Mouse (Mus musculus) gastrocnemius, postnatal 36 days (tissue): Measurements from ENCODE around the gene Ptpn11. TPM values are rescaled to one million over a fixed set of nuclear protein-coding genes. Genes with fewer than 3 reads are reported as not detected.
A peak's percentile ranks its signal among the peaks of the same experiment; 100 is the strongest.
"Not testable (repeated sequence)": the region's sequence is repeated elsewhere in the genome, so short reads cannot be mapped to it uniquely, and the experiment has no call there.

Experiments used
- DNase-seq, 2 experiments: peaks; one replicate each; pipeline ENCODE4 v3.0.0; 2022
- intact Hi-C: fragments of 180-260 bp; cut with DNase I; formaldehyde crosslinking; loops from one replicate; pipeline ENCODE4 v1.15.1; 2025
- total RNA-seq, 2 experiments: library from RNA; stranded (reverse); gene quantifications; 2 replicates each; pipeline ENCODE4 v1.2.3; 2021

The Ptpn11 gene
- total RNA-seq, 2 experiments from 2014 or later, result 59.1 to 77.7 TPM

DNA sequence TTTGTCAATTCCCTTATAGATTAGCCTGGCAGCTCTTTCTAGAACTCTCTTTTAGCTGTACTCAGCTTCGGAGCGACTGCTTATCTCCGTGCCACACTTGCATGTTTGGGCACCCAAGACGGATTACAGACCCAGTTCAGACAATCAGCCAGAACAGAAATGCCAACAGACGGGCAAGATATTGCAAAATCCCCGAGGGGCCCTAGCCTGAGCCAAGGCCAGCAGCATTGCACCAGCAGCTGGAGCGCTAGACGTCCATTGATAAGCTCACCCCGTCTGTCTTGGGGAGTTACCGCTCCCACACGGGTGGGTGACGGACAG is 24.9 kb upstream of the Ptpn11 start:
- DNase-seq, result no peak
- intact Hi-C loops, result loop anchor here (1.0 to 5.0 kb wide), 2 partner anchors 50 to 161 kb away; no protein-coding TSS in a partner anchor

DNA sequence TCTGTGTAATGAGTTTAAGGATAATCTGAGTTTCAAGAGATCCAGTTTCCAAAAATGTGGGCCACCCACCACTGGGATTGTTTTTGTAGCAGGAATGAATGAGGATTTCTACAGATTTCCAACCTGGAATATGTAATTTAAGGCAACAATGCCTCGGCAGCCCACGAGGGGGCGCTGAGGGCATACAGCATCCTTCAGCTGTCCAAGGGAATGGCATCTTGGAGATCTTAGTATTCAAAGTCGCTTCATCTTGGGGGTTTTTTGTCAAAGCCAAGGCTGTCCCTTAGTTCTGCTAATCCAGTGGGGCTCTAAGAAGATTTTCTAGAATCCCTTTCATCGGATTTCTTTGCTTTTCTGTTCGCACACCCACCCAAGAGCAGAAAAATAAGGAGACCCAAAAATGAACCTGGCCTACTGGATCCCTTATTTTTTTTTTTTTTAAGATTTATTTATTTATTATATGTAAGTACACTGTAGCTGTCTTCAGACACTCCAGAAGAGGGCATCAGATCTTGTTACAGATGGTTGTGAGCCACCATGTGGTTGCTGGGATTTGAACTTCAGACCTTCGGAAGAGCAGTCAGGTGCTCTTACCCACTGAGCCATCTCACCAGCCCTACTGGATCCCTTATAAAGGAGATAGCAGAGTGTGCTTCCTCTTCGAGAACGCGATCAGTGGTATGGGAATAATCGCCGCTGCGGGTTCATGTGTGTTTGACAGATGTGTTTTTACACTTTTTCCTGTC is 24.4 kb upstream of the Ptpn11 start:
- intact Hi-C loops, result loop anchor here (1.0 to 5.0 kb wide), 2 partner anchors 51 to 162 kb away; no protein-coding TSS in a partner anchor
- peak; percentile 49 to 53 for DNase-seq

DNA sequence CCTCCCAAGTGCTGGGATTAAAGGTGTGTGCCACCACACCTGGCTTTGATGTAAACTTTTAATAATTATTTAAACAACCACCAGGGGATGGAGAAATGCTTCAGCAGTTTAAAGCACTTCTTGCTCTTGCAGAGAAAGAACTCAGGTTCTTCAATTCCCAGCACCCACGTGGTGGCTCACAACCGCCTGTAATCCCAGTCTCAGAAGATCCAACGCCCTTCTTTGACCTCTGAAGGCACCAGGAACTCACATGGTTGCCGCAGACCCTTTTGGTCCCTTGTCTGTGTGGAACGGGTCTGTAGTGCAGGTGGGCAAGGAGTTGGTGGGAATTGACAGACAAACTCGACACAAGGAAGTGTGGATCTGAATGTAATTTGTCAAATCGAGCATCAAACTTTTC is 23.5 kb upstream of the Ptpn11 start:
- DNase-seq, result no peak
- intact Hi-C loops, result loop anchor here (5.0 kb wide), 1 partner anchor 163 kb away; no protein-coding TSS in a partner anchor

DNA sequence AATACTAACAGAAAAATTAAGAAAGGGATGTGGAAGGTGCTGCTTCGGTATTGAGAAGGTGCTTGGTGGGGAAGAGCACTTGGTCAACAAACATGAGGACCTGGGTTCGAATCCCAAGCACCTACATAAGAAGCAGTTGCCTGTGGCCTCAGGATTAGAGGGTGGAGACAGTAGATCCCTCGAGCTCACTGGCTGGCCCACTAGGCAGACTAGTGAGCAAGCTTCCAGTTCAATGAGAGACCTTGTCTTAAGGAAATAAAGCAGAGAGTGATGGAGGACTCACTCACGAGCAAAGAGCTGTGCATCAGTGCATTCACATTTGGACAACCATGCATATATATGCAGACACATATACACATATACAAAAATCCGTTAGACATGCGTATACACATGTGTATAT is 20.9 kb upstream of the Ptpn11 start:
- DNase-seq, result no peak
- intact Hi-C loops, result no loop called here

DNA sequence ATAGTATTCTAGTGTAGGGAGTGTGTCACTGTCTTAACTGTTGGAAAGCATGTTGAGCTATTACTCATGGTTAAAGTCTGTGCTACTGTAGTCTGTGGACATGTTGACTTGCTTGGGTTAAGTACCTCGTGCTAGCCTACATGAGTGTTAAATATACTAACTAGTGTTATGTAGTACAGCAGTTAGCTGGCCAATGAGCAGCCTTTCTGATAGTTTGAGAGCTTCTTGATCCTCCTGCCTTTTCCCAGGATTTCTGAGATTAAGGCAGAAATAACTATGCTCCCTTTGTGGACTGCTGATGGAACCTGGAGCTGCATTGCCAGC is 19.4 kb upstream of the Ptpn11 start:
- no peak for DNase-seq
- intact Hi-C loops, result no loop called here

DNA sequence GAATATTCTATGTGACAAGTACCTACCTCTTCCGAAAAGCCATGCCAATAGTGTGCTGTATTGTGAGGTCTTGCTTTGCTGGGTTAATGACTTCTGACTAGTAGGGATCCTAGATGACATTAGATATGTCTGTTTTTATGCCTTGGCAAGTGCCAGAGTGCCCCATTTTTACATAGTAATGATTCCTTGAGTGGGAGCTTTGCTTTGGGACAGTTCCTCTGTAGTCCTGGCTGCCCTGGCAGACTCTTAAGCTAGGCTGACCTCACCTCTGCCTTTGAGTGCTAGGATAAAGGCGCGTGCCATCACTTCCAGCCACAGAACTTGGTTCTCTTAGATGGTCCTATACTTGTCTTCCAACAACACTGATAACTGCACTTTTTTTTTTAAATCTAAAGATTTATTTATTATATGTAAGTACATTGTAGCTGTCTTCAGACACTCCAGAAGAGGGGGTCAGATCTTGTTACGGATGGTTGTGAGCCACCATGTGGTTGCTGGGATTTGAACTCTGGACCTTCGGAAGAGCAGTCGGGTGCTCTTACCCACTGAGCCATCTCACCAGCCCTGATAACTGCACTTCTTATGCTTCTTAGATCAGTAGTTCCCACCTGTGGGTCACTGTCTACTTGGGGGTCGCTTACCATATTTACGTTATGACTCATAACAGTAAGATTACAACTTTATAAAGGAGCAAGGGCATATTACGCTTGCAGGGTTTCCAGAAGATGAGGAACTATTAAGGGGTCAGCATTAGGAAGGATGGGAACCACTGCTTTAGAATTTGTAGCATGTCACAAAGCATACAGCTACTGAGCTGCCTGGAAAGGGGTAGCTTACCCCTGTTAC is 18.8 kb upstream of the Ptpn11 start:
- no peak for DNase-seq
- intact Hi-C loops, result loop anchor here (5.0 kb wide), 1 partner anchor 187 kb away; the partner anchor contains the start of gene Naa25

DNA sequence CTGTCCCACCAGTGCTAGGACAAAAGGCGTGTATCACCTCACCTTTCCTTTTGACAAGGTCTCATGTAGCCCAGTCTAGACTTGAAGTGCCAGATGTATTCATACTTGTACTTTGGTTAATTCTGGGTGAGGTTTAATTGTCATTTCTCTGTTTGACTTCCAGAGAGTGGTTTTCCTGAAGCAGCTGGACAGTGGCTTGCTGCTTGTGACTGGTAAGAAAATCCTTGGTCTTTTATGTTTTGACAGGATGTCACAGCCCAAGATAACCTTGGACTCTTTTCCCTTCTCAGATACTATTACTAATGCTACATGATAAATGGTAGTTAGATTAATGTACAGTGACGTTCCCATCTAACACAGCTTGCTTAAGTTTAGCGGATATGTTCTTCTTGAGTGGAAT is 15.8 kb upstream of the Ptpn11 start:
- DNase-seq, result no peak
- intact Hi-C loops, result loop anchor here (5.0 kb wide), 1 partner anchor 190 kb away; the partner anchor contains the start of gene Naa25

DNA sequence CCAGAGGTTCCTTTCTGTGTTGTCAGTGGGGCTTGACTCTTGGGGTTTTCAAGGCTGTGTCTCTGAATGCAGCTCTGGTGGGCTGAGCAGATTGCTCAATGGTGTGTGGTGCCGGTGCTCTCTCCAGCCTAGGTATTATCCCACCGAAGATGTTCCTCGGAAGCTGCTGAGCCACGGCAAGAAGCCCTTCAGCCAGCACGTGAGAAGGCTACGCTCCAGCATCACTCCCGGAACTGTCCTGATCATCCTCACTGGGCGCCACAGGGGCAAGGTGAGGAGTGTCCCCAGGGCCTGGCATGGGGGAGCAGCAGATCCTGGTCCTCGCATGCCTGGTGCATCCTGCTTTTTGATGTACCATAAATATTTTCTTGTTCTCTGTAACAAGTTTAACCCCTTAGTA is 15.3 kb upstream of the Ptpn11 start:
- no peak for DNase-seq
- intact Hi-C loops, result loop anchor here (5.0 kb wide), 1 partner anchor 191 kb away; the partner anchor contains the start of gene Naa25

DNA sequence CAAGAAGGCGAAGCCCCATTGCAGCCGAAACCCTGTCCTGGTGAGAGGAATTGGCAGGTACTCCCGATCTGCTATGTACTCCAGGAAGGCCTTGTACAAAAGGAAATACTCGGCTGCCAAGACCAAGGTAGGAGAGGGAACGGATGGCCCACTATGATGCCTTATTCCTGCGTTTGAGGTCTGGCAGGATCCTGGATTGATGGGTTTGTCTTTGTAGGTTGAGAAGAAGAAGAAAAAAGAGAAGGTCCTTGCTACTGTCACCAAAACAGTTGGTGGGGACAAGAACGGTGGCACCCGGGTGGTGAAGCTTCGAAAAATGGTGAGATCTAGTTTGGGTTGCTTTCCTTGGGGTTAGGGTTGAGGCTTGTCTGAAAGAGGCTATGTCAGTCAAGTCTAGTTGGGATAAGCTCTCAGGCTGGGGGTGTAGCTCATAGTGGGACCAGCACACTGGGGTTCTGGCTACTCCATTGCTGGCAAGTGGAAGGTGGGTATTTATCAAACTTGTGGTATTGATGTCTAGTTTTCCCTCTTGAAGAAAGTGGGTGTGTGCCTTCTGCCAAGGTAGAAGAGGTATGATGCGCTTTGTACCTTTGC is 14.4 kb upstream of the Ptpn11 start:
- DNase-seq, result not testable (repeated sequence)
- intact Hi-C loops, result loop anchor here (5.0 kb wide), 1 partner anchor 192 kb away; the partner anchor contains the start of gene Naa25

DNA sequence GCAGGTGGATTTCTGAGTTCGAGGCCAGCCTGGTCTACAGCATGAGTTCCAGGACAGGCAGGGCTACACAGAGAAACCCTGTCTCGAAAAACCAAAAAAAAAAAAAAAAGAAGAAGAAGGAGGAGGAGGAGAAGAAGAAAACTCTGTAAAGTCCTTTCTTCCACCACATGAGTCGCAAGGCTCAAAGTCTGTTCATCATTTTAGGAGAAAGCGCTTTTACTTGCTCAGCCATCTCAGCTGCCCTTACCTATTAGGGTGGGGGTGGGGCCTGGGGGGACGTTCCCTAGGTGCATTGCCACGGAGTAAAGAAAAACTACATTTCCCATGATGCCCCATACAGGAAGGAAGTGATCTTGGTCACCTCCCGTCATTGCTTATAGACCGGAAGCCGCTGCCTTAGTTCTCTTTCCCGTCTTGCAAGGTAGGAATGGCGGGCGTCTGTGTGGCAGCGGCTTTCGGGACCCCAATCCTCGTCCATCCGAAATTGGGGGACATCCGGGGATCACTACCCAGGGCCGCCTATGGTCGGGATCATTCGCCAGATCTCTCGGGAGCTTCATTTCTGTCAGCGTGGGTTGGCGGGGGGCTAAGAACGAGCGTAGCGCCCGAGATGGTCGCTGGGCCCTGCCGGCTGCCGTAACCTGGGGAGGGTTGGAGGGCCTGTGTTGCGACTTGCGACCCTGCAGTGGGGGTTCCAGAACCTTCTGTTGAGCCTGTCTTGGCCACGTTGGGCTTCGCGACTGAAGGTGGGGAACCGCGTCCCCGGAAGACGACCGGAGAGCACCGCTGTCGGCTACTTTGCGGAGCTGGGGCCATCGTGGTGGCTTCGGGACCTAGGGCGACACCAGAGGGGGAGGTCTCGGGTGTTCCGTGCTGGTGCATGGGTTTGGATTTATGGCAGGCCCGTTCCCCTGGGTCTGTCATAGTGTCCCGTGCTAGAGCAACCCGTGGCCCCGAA is 13.2 kb upstream of the Ptpn11 start, which contains the start of gene Rpl6:
Gene Rpl6, plus strand, starts transcription at position 350 of the 958 bp plus-strand sequence.
- peak; percentile 64 to 70 for DNase-seq
- intact Hi-C loops, result loop anchor here (5.0 kb wide), 1 partner anchor 193 kb away; the partner anchor contains the start of gene Naa25

DNA sequence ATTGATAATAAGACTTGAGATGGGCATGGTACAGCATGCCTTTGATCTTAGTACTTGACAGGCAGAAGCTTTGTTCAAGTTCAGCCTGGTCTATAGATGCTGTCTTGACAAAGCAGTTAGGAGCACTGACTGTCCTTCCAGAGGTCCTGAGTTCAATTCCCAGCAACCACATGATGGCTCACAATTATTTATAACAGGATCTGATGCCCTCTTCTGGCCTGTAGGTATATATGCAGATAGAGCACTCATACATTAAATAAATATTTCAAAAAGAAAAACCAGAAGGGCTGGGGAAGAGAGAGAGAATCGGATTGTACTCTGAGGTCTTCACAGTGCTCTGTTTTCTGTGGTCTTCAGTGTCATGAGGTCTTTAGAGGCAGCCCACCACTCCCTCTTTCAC is 11.3 kb upstream of the Ptpn11 start:
- intact Hi-C loops, result no loop called here

DNA sequence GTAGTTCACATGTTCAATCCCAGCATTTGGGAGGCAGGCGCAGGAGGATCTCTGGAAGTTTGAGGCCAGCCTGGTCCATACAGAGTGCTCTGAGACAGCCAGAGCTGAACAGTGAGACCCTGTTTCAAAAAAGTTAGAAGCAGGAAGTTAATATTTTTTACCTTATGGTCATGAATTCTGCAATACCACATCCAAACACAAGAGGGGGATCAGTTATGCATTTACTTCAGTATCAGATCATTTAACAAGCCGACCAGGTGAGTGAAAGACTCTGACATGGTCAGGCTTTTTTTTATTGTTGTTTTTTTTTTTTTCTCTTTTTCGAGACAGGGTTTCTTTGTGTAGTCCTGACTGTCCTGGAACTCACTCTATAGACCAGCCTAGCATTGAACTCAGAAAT is 10.5 kb upstream of the Ptpn11 start:
- intact Hi-C loops, result no loop called here
- DNase-seq, result no peak

More for the DNA sequence above, 11.3 kb upstream of the Ptpn11 start:
- DNase-seq, result no peak

DNA sequence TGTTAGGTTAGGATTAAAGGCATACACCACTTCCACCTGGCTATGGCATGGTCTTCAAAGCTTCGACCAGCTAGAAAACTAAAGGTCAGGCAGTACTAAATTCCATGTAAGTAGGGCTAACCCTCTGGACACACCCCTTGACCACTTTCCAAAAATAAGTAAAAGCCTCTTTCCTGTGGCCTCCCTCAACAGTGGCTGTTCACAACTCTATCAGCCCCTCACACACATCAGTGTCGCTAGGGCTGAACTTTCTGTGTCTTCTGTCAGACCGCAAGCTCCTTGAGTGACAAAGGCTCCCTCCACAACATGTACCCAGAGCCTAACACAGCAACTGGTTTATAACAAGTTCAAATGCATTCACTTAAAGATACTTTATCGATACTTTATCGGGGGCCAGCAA is 7.2 kb upstream of the Ptpn11 start:
- no peak for DNase-seq
- intact Hi-C loops, result no loop called here

DNA sequence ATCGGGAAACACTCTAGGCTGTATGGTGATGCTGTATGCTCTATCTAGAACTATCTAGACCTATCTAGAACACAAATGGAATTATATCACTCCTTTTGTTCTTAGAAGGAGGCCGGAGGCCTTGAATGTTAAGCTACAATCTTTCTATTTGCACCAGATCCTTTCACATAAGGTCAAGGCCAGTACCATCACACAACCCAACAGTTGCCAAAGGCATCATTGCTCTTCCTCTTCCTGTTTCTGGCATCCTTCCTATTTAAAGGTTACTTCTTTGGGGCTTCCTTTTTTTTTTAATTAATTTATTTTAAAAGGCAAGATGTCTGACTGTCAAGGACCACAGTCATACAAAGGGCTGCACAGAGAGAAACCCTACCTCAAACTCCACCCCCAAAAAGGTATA is 6.1 kb upstream of the Ptpn11 start:
- DNase-seq, result no peak
- intact Hi-C loops, result no loop called here

DNA sequence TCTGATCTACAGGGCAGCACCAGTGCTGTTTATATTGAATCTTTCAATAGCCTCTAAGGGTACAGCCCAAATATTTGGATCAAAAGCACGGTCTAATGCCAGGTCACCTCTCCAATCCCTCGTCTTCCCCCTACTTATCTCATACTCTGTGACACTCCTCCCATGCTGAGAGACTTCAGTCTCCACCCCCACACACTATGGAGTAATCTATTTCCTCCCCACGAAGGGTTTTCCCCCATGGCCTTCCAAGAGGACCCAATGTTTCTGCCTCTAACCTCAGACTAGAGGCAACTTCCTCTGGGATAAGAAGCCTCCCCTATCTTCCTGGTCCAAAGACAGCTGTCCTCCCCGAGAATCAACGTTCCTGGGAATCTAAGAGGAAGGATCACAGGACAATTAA is 5.6 kb upstream of the Ptpn11 start:
- no peak for DNase-seq
- intact Hi-C loops, result no loop called here

DNA sequence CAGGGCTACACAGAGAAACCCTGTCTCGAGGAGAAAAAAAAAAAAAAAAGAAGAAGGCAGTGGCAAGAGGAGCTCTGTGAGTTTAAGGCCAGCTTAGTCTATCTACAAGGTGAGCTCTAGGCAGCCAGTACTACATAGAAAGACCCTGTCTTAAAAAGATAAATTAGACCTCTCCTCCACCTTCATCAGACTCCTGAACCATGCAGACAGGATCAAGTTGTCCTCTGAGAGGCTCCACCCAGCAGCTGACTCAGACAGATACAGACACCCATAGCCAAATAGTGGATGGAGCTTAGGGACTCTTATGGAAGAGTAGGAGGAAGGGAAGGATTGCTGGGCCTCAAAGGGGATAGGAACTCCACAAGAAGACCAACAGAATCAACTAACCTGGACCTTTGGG is 3.0 kb upstream of the Ptpn11 start:
- intact Hi-C loops, result no loop called here

DNA sequence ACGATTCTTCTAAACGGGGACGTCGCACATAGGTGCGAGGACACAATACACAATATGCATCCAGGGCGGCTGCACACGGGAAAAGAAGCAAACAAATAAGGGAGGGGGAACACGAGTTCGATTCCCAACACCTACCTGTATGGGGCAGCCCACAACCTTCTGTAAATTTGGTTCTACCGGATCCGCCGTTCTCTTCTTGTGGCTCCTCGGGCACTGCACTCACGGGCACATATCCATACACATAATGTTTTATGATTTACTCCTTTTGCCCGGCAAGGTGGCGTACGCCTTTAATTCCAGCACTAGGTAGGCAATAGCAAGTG is 348 bp upstream of the Ptpn11 start:
- intact Hi-C loops, result no loop called here
- no peak for DNase-seq

More for the DNA sequence above, 3.0 kb upstream of the Ptpn11 start:
- no peak for DNase-seq

DNA sequence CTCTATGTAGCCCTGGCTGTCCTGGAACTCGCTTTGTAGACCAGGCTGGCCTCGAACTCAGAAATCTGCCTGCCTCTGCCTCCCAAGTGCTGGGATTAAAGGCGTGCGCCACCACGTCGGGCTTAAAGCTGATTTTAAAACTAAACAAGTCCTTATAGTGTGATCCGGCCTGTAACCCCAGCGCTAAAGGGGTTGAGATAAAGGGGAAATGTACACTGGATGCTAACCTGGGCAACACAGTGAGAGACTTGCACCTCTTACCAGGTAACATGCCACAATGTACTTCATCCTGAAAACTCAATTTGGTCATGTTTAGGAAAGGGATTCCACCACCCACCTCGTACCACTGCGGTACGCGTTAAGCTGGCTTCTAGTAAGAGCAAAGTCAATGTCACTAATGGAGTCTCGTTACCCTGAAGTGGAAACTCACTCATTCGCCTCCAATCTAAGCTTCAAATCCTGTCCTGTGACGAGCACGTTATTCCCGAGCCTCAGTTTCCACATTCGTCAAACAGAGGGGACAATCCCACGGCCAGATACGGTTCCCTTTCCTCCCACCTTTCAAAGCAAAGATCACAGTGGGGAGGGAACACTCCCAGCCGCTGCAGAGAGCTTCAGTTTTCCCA is 874 bp downstream of the Ptpn11 start:
- DNase-seq, result no peak
- intact Hi-C loops, result no loop called here

DNA sequence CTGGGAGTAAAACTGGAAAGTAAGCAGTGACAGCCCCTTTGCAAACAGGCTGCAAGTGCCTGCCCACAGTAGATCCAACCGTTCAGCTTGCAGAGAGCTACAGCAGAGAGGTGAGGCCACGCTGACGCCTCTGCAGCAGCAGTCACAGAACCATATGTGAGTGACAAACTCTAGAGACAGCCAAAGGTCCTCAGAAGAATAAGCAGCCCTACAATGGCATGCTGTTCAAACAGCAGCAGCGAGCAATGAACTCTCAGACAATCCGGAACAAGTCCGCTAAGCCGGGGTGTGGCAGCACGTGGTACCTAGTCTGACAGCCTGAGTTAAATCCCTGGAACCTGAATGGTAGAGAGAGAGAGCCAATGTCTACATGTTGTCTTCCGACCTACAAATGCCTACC is 2.0 kb downstream of the Ptpn11 start:
- intact Hi-C loops, result no loop called here
- no peak for DNase-seq

DNA sequence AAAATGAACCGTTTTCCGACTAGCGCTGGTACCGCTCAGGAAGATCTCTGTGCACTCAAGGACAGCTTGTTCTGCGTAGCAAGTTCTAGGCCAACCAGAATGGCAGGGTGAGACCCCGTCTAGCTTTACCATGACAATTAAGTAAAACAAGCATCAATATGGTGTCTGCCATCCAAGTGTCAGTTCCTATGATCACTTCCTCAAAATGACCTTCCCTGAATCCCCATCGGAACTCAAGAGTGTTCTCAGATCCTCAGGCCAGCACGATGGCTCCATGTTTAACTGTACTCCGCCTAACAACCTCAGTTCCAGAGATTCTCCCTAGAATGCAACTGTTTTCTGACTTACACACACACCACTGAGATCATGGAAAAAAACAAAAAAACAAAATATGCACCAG is 2.9 kb downstream of the Ptpn11 start:
- no peak for DNase-seq
- intact Hi-C loops, result no loop called here
